Mouse (Mus musculus): Measurements from ENCODE around the gene Atg4a-ps.
A peak's percentile ranks its signal among the peaks of the same experiment; 100 is the strongest.
"Not testable (repeated sequence)": the region's sequence is repeated elsewhere in the genome, so short reads cannot be mapped to it uniquely, and the experiment has no call there.

The Atg4a-ps gene

GRCm38 (mm10) chr3:103645968-103646367, at the start of gene Atg4a-ps:
Atg4a-ps (minus strand) TSS chr3:103646068.
- H3K27me3 ChIP-seq (ENCODE audit: insufficient read depth, low read length); H3K4me3 ChIP-seq (replicated peaks; ENCODE audit: low read length); H3K4me1 ChIP-seq (replicated peaks; ENCODE audit: low read depth, low read length); H3K36me3 ChIP-seq (ENCODE audit: insufficient read depth, low read length): not testable (repeated sequence)
- H3K9me3 ChIP-seq (ENCODE audit: low read length): peaks cover 19% of the 10 kb centered on the region

GRCm38 (mm10) chr3:103695556-103695955, 49.7 kb upstream of the Atg4a-ps start:
- H3K27me3 ChIP-seq (ENCODE audit: insufficient read depth, low read length): no peaks in the 10 kb centered on the region
- H3K9me3 ChIP-seq (ENCODE audit: low read length): no peaks in the 10 kb centered on the region; the same call in 1 of the 2 replicates
- no peak overlapping the region for H3K4me3 ChIP-seq (replicated peaks; ENCODE audit: low read length)
- no peak for TF ChIP-seq POU5F1 (IDR thresholded peaks at IDR 0.05; ENCODE audit: borderline replicate concordance, low read length)
- TF ChIP-seq NANOG (IDR thresholded peaks at IDR 0.05; ENCODE audit: borderline replicate concordance, low read length): no peak
- TF ChIP-seq CTCF (conservative IDR thresholded peaks at IDR 0.05; ENCODE audit: low read length): no peak
- H3K4me1 ChIP-seq (replicated peaks; ENCODE audit: low read depth, low read length): no peaks in the 10 kb centered on the region
- H3K36me3 ChIP-seq (ENCODE audit: insufficient read depth, low read length): no peaks in the 10 kb centered on the region

- TF ChIP-seq CTCF (conservative IDR thresholded peaks at IDR 0.05; ENCODE audit: low read length) (no peak), NANOG (IDR thresholded peaks at IDR 0.05; ENCODE audit: borderline replicate concordance, low read length) (no peak), POU5F1 (IDR thresholded peaks at IDR 0.05; ENCODE audit: borderline replicate concordance, low read length) (no peak)
- Histone ChIP-seq H3K36me3 (ENCODE audit: insufficient read depth, low read length) (no peaks in the 10 kb centered on the region), H3K9me3 (ENCODE audit: low read length) (no peaks in the 10 kb centered on the region)
Observed at GRCm38 (mm10) chr3:103690506-103690905, 44.6 kb upstream of the Atg4a-ps start.

GRCm38 (mm10) chr3:103689043-103689442, 43.2 kb upstream of the Atg4a-ps start:
- TF ChIP-seq NANOG (IDR thresholded peaks at IDR 0.05; ENCODE audit: borderline replicate concordance, low read length) (no peak), POU5F1 (IDR thresholded peaks at IDR 0.05; ENCODE audit: borderline replicate concordance, low read length) (no peak), CTCF (conservative IDR thresholded peaks at IDR 0.05; ENCODE audit: low read length) (no peak)
- Histone ChIP-seq H3K4me3 (replicated peaks; ENCODE audit: low read length) (no peak overlapping the region), H3K9me3 (ENCODE audit: low read length) (no peaks in the 10 kb centered on the region), H3K27me3 (ENCODE audit: insufficient read depth, low read length) (no peaks in the 10 kb centered on the region), H3K36me3 (ENCODE audit: insufficient read depth, low read length) (no peaks in the 10 kb centered on the region), H3K4me1 (replicated peaks; ENCODE audit: low read depth, low read length) (peaks cover 22% of the 10 kb centered on the region)

More at GRCm38 (mm10) chr3:103690506-103690905, 44.6 kb upstream of the Atg4a-ps start:
- Histone ChIP-seq H3K4me3 (replicated peaks; ENCODE audit: low read length) (no peak overlapping the region), H3K27me3 (ENCODE audit: insufficient read depth, low read length) (no peaks in the 10 kb centered on the region), H3K4me1 (replicated peaks; ENCODE audit: low read depth, low read length) (peaks cover 9% of the 10 kb centered on the region)

GRCm38 (mm10) chr3:103683966-103684319, 38.1 kb upstream of the Atg4a-ps start:
- TF ChIP-seq NANOG (IDR thresholded peaks at IDR 0.05; ENCODE audit: borderline replicate concordance, low read length) (no peak), CTCF (conservative IDR thresholded peaks at IDR 0.05; ENCODE audit: low read length) (no peak), POU5F1 (IDR thresholded peaks at IDR 0.05; ENCODE audit: borderline replicate concordance, low read length) (no peak)

GRCm38 (mm10) chr3:103683234-103683965, 37.5 kb upstream of the Atg4a-ps start:
- Histone ChIP-seq H3K4me3 (replicated peaks; ENCODE audit: low read length) (peak overlapping the region; percentile 55), H3K4me1 (replicated peaks; ENCODE audit: low read depth, low read length) (peaks cover 64% of the 10 kb centered on the region), H3K36me3 (ENCODE audit: insufficient read depth, low read length) (peaks cover 4% of the 10 kb centered on the region; the same call in 1 of the 2 replicates), H3K27me3 (ENCODE audit: insufficient read depth, low read length) (no peaks in the 10 kb centered on the region), H3K9me3 (ENCODE audit: low read length) (peaks cover 15% of the 10 kb centered on the region)
- TF ChIP-seq NANOG (IDR thresholded peaks at IDR 0.05; ENCODE audit: borderline replicate concordance, low read length): peak; percentile 56; the same call in 1 of the 2 replicates
- TF ChIP-seq POU5F1 (IDR thresholded peaks at IDR 0.05; ENCODE audit: borderline replicate concordance, low read length): no peak
- TF ChIP-seq CTCF (conservative IDR thresholded peaks at IDR 0.05; ENCODE audit: low read length): no peak

More at GRCm38 (mm10) chr3:103683966-103684319, 38.1 kb upstream of the Atg4a-ps start:
- peaks cover 61% of the 10 kb centered on the region for H3K4me1 ChIP-seq (replicated peaks; ENCODE audit: low read depth, low read length)
- peaks cover 4% of the 10 kb centered on the region; the same call in 1 of the 2 replicates for H3K36me3 ChIP-seq (ENCODE audit: insufficient read depth, low read length)
- no peaks in the 10 kb centered on the region for H3K27me3 ChIP-seq (ENCODE audit: insufficient read depth, low read length)
- peak overlapping the region; percentile 55 for H3K4me3 ChIP-seq (replicated peaks; ENCODE audit: low read length)
- peaks cover 15% of the 10 kb centered on the region for H3K9me3 ChIP-seq (ENCODE audit: low read length)

GRCm38 (mm10) chr3:103682473-103682872, 36.6 kb upstream of the Atg4a-ps start:
- no peaks in the 10 kb centered on the region for H3K27me3 ChIP-seq (ENCODE audit: insufficient read depth, low read length)
- H3K4me1 ChIP-seq (replicated peaks; ENCODE audit: low read depth, low read length): peaks cover 70% of the 10 kb centered on the region
- TF ChIP-seq POU5F1 (IDR thresholded peaks at IDR 0.05; ENCODE audit: borderline replicate concordance, low read length) (no peak), CTCF (conservative IDR thresholded peaks at IDR 0.05; ENCODE audit: low read length) (no peak), NANOG (IDR thresholded peaks at IDR 0.05; ENCODE audit: borderline replicate concordance, low read length) (no peak)
- H3K36me3 ChIP-seq (ENCODE audit: insufficient read depth, low read length): peaks cover 4% of the 10 kb centered on the region; the same call in 1 of the 2 replicates
- H3K4me3 ChIP-seq (replicated peaks; ENCODE audit: low read length): peak overlapping the region; percentile 55; the same call in 1 of the 2 replicates
- peaks cover 15% of the 10 kb centered on the region for H3K9me3 ChIP-seq (ENCODE audit: low read length)

GRCm38 (mm10) chr3:103678811-103679210, 32.9 kb upstream of the Atg4a-ps start:
- peaks cover 55% of the 10 kb centered on the region for H3K4me1 ChIP-seq (replicated peaks; ENCODE audit: low read depth, low read length)
- TF ChIP-seq CTCF (conservative IDR thresholded peaks at IDR 0.05; ENCODE audit: low read length): no peak
- TF ChIP-seq NANOG (IDR thresholded peaks at IDR 0.05; ENCODE audit: borderline replicate concordance, low read length): no peak
- no peak for TF ChIP-seq POU5F1 (IDR thresholded peaks at IDR 0.05; ENCODE audit: borderline replicate concordance, low read length)
- 0 out of 2 replicates have a peak, but pooled peaks cover 3% of the 10 kb centered on the region for H3K27me3 ChIP-seq (ENCODE audit: insufficient read depth, low read length)
- H3K4me3 ChIP-seq (replicated peaks; ENCODE audit: low read length): no peak overlapping the region
- H3K36me3 ChIP-seq (ENCODE audit: insufficient read depth, low read length): peaks cover 4% of the 10 kb centered on the region; the same call in 1 of the 2 replicates
- peaks cover 15% of the 10 kb centered on the region for H3K9me3 ChIP-seq (ENCODE audit: low read length)
